Mouse (Mus musculus) kidney, postnatal 10 days (tissue): ENCODE measurements around the gene Aldh1a2.

Experiments used
- DNase-seq: peaks from one replicate; pipeline ENCODE4 v3.0.0; 2021; ENCODE audit warnings: mixed read lengths

Aldh1a2 gene

DNA sequence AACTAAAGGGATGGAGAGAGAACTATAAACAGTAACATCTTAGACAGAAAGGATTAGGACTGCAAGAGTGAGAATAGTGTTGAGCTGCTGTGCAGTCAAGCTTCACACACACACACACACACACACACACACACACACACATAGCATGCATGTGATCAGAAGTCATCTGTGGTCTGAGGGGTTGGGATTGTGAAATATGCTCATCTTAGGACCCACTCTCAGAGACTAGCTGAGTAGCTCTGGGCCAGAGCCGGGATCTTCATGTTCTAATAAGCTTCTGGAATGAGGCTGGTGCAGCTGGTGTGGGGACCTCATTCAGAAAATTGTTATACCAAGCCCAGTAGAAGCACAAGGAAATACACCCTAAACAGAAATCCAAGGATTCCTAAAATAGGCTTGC lies 75.1 kb downstream of the Aldh1a2 start:
- DNase-seq, result no peak

DNA sequence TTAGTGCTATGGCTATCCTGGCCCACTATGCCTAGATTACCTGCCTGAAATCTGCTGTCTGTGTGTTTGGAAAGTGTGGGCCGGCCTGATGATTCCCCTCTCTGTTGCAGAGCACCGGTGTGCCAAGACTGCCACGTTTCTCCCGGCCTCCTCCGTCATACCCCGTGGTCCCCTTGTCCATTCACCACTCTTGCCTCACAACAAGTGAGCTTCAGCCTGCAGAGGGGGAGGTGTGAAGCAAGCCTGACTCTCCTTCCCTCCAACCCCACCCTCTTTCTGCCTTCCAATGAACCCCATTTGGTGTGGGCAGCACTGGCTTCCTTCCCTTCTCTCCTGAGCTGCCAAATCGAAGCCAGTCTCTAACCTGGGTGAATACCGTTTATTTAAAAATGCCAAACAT lies 79.9 kb downstream of the Aldh1a2 start:
- DNase-seq, result no peak

- DNase-seq, result no peak
Observed at GRCm38 (mm10) chr9:71303594-71303993, 88.0 kb downstream of the Aldh1a2 start.

GRCm38 (mm10) chr9:71307106-71307789 lies 91.7 kb downstream of the Aldh1a2 start:
- DNase-seq, result no peak

GRCm38 (mm10) chr9:71315960-71316359 lies 100.4 kb downstream of the Aldh1a2 start:
- no peak for DNase-seq

GRCm38 (mm10) chr9:71317096-71317920 lies 101.7 kb downstream of the Aldh1a2 start:
- peak; percentile 84 for DNase-seq

GRCm38 (mm10) chr9:71317921-71318241 lies 102.3 kb downstream of the Aldh1a2 start:
- no peak for DNase-seq

GRCm38 (mm10) chr9:71319776-71320175 lies 104.2 kb downstream of the Aldh1a2 start:
- no peak for DNase-seq

- peak; percentile 31 for DNase-seq
Observed at GRCm38 (mm10) chr9:71320246-71321155, 104.9 kb downstream of the Aldh1a2 start.

DNA sequence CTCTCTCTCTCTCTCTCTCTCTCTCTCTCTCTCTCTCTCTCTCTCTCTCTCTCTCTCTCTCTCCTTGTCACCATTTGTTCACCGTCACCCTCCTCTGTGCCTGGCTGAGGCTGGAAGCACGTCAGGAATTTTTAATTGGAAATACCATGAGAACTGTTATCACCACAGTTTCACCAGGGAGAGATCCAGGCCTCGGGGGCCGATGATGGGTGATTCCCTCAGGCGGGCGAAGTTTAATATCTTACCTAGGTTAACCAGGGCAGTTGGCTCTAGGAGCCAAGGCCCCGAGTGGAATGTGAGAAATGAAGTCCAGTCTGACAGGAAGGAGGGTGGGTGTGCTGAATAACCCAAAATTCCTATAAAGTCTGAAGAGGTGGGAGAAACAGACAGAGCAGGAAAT lies 105.8 kb downstream of the Aldh1a2 start:
- DNase-seq, result peak; percentile 62

- peak; percentile 57 for DNase-seq
Observed at GRCm38 (mm10) chr9:71321871-71322270, 106.3 kb downstream of the Aldh1a2 start.

DNA sequence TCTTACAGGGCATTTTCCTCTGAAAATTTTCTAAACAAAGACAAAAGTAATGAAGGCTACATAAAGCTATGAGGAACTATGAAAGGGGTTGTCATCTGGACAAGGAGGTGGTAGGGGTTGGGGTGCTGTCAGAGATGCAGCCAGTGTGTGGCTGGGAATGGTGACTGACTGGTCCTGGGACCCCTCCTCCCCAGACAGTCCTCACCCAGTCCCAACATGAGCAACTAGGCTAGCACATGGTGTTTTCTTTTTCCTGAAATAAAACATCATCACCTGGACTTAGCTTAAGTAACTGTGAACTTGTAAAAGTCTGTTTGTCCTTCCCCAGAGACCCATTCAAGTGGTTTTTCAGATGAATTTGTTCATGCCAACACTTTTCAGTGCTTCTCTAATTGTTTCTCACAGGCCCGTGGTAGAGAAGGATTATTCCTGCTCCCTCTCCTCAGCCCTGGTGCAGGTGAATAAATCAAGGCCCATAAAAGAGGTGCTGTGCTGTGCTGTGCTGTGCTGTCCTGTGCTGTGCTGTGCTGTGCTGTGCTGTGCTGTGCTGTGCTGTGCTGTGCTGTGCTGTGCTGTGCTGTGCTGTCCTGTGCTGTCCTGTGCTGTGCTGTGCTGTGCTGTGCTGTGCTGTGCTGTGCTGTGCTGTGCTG lies 107.8 kb downstream of the Aldh1a2 start:
- DNase-seq, result no peak

GRCm38 (mm10) chr9:71324060-71324459 lies 108.5 kb downstream of the Aldh1a2 start:
- no peak for DNase-seq

DNA sequence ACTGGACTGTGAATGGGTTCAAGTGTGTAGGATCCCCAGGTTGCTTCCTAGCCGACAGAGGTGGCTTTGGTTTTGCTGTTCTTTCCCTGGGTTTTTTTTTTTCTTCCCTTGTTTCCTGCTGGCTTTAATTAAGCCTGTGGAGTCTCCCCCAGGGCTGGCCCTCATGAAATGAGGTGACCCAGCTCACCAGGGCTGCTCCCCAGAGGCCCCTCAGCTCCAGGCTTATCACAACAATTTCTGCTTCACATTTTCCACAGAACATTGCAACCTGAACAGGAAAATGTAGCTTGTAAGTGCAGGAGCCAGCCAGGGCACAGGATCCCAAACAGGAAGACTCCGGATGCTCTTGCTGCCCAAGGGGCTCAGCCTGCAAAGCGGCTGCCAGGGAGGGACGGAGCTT lies 110.7 kb downstream of the Aldh1a2 start:
- DNase-seq, result no peak

DNA sequence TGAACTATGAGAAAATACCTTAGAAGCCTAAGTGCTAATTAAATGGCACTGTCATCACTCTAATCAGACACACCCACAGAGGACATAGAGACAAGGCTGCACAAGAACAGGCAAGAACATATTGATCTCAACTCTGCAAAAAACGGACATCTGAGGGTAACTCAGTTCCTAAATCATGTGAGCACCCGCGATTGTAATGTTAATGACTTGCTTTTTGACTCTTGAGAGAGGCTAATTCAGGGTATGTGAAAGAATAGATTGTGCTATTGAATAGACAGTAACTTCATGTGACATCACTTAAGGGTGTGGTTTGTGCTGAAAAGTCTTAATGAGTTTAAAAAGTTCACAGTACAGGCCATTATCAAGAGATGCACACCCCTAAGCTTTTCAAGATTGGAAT lies 116.1 kb downstream of the Aldh1a2 start:
- DNase-seq, result no peak

DNA sequence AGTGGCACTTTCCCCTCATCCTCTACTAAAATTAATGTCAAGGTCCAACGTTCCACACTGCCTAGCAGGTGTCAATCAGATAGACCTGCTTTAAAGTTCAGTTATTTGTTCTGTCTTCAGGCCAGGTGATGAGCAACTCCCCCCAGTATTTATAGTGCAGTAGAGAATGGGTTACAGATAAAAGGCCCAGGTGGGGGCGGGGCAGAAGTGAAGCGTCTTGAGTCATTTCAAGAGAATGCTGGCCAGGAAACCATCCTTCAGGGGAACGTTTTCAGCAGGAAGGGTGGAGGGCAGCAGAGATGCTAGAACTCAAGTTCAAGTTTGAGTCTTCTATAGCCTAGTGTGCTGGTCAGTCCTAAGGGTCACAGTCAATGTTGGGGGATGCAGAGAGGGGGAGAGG lies 121.1 kb downstream of the Aldh1a2 start:
- no peak for DNase-seq

GRCm38 (mm10) chr9:71337425-71337824 lies 121.8 kb downstream of the Aldh1a2 start:
- DNase-seq, result no peak

DNA sequence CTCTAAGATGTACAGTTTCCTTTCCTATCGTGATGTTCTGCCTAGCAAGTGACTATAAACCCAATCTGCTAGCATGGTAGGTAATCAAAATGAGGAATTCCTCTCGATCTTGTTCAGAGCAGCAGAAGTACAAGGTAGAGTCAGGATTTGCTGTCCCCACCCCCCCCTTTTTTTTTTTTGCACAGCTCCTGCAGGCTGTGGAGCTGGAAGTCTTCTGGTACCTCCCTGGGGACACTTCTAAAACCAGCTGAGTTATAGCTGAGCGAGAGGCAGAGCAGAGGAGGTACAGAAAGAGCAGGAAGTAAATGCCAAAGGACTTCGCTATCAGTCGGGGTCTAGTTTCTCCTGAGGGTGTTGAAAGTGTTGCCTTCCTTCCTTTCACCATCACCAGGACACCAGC lies 124.5 kb downstream of the Aldh1a2 start:
- DNase-seq, result no peak
